Mouse (Mus musculus) heart, adult 11 months (tissue): Measurements from ENCODE around the gene S1pr3.
A peak's percentile ranks its signal among the peaks of the same experiment; 100 is the strongest.

Source experiments
- DNase-seq: peaks from one replicate; pipeline ENCODE4 v3.0.0; 2022

S1pr3 gene

GRCm38 (mm10) chr13:51408519-51409001 lies at the start of gene S1pr3:
Gene S1pr3, plus strand, starts transcription at chr13:51408639.
- peak; percentile 99 for DNase-seq

GRCm38 (mm10) chr13:51360441-51360962 lies 47.9 kb upstream of the S1pr3 start:
- DNase-seq, result no peak

- DNase-seq, result no peak
These were observed 45.0 kb upstream of the S1pr3 start for GRCm38 (mm10) chr13:51363390-51363789.

- DNase-seq, result no peak
These were observed 44.5 kb upstream of the S1pr3 start for GRCm38 (mm10) chr13:51363985-51364384.

GRCm38 (mm10) chr13:51365191-51365590 lies 43.2 kb upstream of the S1pr3 start:
- no peak for DNase-seq

GRCm38 (mm10) chr13:51368346-51368745 lies 40.1 kb upstream of the S1pr3 start:
- no peak for DNase-seq

GRCm38 (mm10) chr13:51369354-51369753 lies 39.1 kb upstream of the S1pr3 start:
- DNase-seq, result no peak

GRCm38 (mm10) chr13:51373086-51373485 lies 35.4 kb upstream of the S1pr3 start:
- no peak for DNase-seq

- DNase-seq, result peak; percentile 96
These were observed 34.2 kb upstream of the S1pr3 start for GRCm38 (mm10) chr13:51374026-51374807.

- DNase-seq, result peak; percentile 90
These were observed 30.3 kb upstream of the S1pr3 start for GRCm38 (mm10) chr13:51378126-51378525.

GRCm38 (mm10) chr13:51379596-51379995 lies 28.8 kb upstream of the S1pr3 start:
- no peak for DNase-seq

GRCm38 (mm10) chr13:51381498-51381897 lies 26.9 kb upstream of the S1pr3 start:
- DNase-seq, result no peak

- DNase-seq, result no peak
These were observed 23.5 kb upstream of the S1pr3 start for GRCm38 (mm10) chr13:51384899-51385298.

- no peak for DNase-seq
These were observed 20.5 kb upstream of the S1pr3 start for GRCm38 (mm10) chr13:51387908-51388307.

- DNase-seq, result no peak
These were observed 18.0 kb upstream of the S1pr3 start for GRCm38 (mm10) chr13:51390398-51390797.

GRCm38 (mm10) chr13:51391359-51391916 lies 17.0 kb upstream of the S1pr3 start:
- DNase-seq, result no peak

GRCm38 (mm10) chr13:51392256-51392655 lies 16.2 kb upstream of the S1pr3 start:
- no peak for DNase-seq

GRCm38 (mm10) chr13:51397861-51398260 lies 10.6 kb upstream of the S1pr3 start:
- no peak for DNase-seq

- no peak for DNase-seq
These were observed 8.9 kb upstream of the S1pr3 start for GRCm38 (mm10) chr13:51399562-51399961.

GRCm38 (mm10) chr13:51400186-51400719 lies 8.2 kb upstream of the S1pr3 start:
- DNase-seq, result no peak

GRCm38 (mm10) chr13:51400736-51401501 lies 7.5 kb upstream of the S1pr3 start:
- DNase-seq, result no peak

GRCm38 (mm10) chr13:51404566-51404965 lies 3.9 kb upstream of the S1pr3 start:
- no peak for DNase-seq

- no peak for DNase-seq
These were observed 2.6 kb upstream of the S1pr3 start for GRCm38 (mm10) chr13:51405731-51406320.
